Mouse (Mus musculus) adrenal gland, postnatal 25 days (tissue): ENCODE data around the gene Hist1h3a. TPM values are rescaled to one million over a fixed set of nuclear protein-coding genes. Genes with fewer than 3 reads are reported as not detected.

Source experiments
- microRNA-seq, 2 experiments: library from miRNA; unstranded; fragments of <30 nt; microRNA quantifications; one replicate each; pipeline ENCODE4 v1.2.0; 2021
- total RNA-seq: library from RNA; stranded (reverse); gene quantifications from 2 replicates; pipeline ENCODE4 v1.2.3, GENCODE M21; 2021

Hist1h3a gene
- total RNA-seq, 1 experiment from 2014 or later = 80.4 TPM

Small RNA genes within 50 kb of the gene (microRNA-seq; reads per million reads assigned to microRNA genes)
- 0 reads per million in 2 experiments for gene Gm44314
- gene Gm44484 = 0 reads per million in 2 experiments

Other genes starting within 250 kb of the Hist1h3a start
- gene Hist1h4h, start 231.3 kb downstream of the Hist1h3a start, total RNA-seq = 474 and 516 TPM in 2 replicates
- gene Hist1h2af, start 228.5 kb downstream of the Hist1h3a start, total RNA-seq = 63.3 and 106 TPM in 2 replicates
- 24.0 and 39.4 TPM in 2 replicates for gene Hist1h3g, start 227.0 kb downstream of the Hist1h3a start, total RNA-seq
- gene Hist1h2bh, start 219.0 kb downstream of the Hist1h3a start, total RNA-seq = 6.6 and 6.8 TPM in 2 replicates
- gene Hist1h3f, start 218.3 kb downstream of the Hist1h3a start, total RNA-seq = 33.9 and 36.7 TPM in 2 replicates
- gene Hist1h4f, start 210.7 kb downstream of the Hist1h3a start, total RNA-seq = 127 and 189 TPM in 2 replicates
- 9.5 TPM in 2 replicates for gene Hist1h1d, start 209.1 kb downstream of the Hist1h3a start, total RNA-seq
- gene Hist1h3e, start 200.0 kb downstream of the Hist1h3a start, total RNA-seq = 66.8 and 86.4 TPM in 2 replicates
- 14.5 and 15.5 TPM in 2 replicates for gene Hist1h2ae, start 191.2 kb downstream of the Hist1h3a start, total RNA-seq
- 106 and 130 TPM in 2 replicates for gene Hist1h2bg, start 191.0 kb downstream of the Hist1h3a start, total RNA-seq
- 61.2 and 62.9 TPM in 2 replicates for gene Hist1h2bf, start 188.2 kb downstream of the Hist1h3a start, total RNA-seq
- 2.3 and 9.6 TPM in 2 replicates for gene Hist1h2ad, start 188.0 kb downstream of the Hist1h3a start, total RNA-seq
- gene Hist1h3d, start 186.6 kb downstream of the Hist1h3a start, total RNA-seq = 12.9 and 16.6 TPM in 2 replicates
- gene Hist1h4d, start 180.8 kb downstream of the Hist1h3a start, total RNA-seq = 174 and 185 TPM in 2 replicates
- 18.6 and 18.8 TPM in 2 replicates for gene Hist1h2be, start 141.3 kb downstream of the Hist1h3a start, total RNA-seq
- 102 and 118 TPM in 2 replicates for gene Hist1h1e, start 139.8 kb downstream of the Hist1h3a start, total RNA-seq
- 3.5 and 4.3 TPM in 2 replicates for gene Hist1h2ac, start 78.4 kb downstream of the Hist1h3a start, total RNA-seq
- gene Hist1h2bc, start 78.2 kb downstream of the Hist1h3a start, total RNA-seq = 193 and 227 TPM in 2 replicates
- not detected in 2 replicates for gene Hist1h1t, start 66.6 kb downstream of the Hist1h3a start, total RNA-seq
- gene Hist1h4c, start 63.9 kb downstream of the Hist1h3a start, total RNA-seq = 97.6 and 116 TPM in 2 replicates
- 37.3 and 49.1 TPM in 2 replicates for gene Hfe, start 51.5 kb downstream of the Hist1h3a start, total RNA-seq
- gene Hist1h1c, start 23.6 kb downstream of the Hist1h3a start, total RNA-seq = 248 and 316 TPM in 2 replicates
- 33.0 and 40.6 TPM in 2 replicates for gene Hist1h3c, start 16.8 kb downstream of the Hist1h3a start, total RNA-seq
- gene Hist1h2bb, start 15.7 kb downstream of the Hist1h3a start, total RNA-seq = 56.1 and 68.8 TPM in 2 replicates
- gene Hist1h2ab, start 11.3 kb downstream of the Hist1h3a start, total RNA-seq = 76.6 and 90.4 TPM in 2 replicates
- gene Hist1h3b, start 10.1 kb downstream of the Hist1h3a start, total RNA-seq = 94.0 and 112 TPM in 2 replicates
- 127 and 163 TPM in 2 replicates for gene Hist1h4b, start 5.4 kb downstream of the Hist1h3a start, total RNA-seq
- gene Hist1h4a, start 1.2 kb downstream of the Hist1h3a start, total RNA-seq = 73.8 and 80.4 TPM in 2 replicates
- 76.4 and 84.2 TPM in 2 replicates for gene Hist1h1a, start 1.3 kb upstream of the Hist1h3a start, total RNA-seq
- gene Trim38, start 7.5 kb upstream of the Hist1h3a start, total RNA-seq = 0.33 TPM in 1 of 2 replicates, not detected in the other
- 0.81 TPM in 1 of 2 replicates, not detected in the other for gene Slc17a2, start 44.6 kb upstream of the Hist1h3a start, total RNA-seq
- gene Slc17a3, start 77.0 kb upstream of the Hist1h3a start, total RNA-seq = 0.38 and 0.46 TPM in 2 replicates
- not detected in 2 replicates for gene Slc17a1, start 105.4 kb upstream of the Hist1h3a start, total RNA-seq
- 0.30 TPM in 1 of 2 replicates, not detected in the other for gene Slc17a4, start 152.6 kb upstream of the Hist1h3a start, total RNA-seq
- not detected in 2 replicates for gene Hist1h2ba, start 171.8 kb upstream of the Hist1h3a start, total RNA-seq
- not detected in 2 replicates for gene Hist1h2aa, start 172.1 kb upstream of the Hist1h3a start, total RNA-seq
- 0.90 and 2.9 TPM in 2 replicates for gene Scgn, start 228.8 kb upstream of the Hist1h3a start, total RNA-seq